9 mouse cellular contexts compared by ENCODE assay signal in genomic region chr5:134350660-134351059, GRCm38 (mm10). TPM values are rescaled to one million over a fixed set of nuclear protein-coding genes. Genes with fewer than 3 reads are reported as not detected.
DNase-seq lines count a peak whose midpoint lies in the region; ATAC-seq and TF ChIP-seq lines count a peak whose summit lies in the region.
"Had no signal": no experiment of that assay in that cellular context is flagged by ENCODE, and none has a peak within 500 bp of the region (broad histone marks: within the 10 kb centered on the region; RNA-seq: fewer than 3 reads in every experiment).

No protein-coding gene starts in this region.

- no peaks in the 10 kb centered on the region for H3K79me2 ChIP-seq in CH12.LX (replicated peaks; ENCODE audit: control insufficient read depth, extremely low read depth, insufficient read depth, poor library complexity, severe bottlenecking)

- peak; percentile 70 for ATAC-seq in embryonic facial prominence, embryonic 12.5 days (ENCODE audit: insufficient number of reproducible peaks, insufficient read depth, low FRiP score, low TSS enrichment)
- ATAC-seq in liver, postnatal 0 days: peak; percentile 95
- ATAC-seq in neural tube, embryonic 11.5 days (ENCODE audit: insufficient read depth, low FRiP score, low TSS enrichment): no peak

- H3K9me3 ChIP-seq in CH12.LX (replicated peaks; ENCODE audit: low read length): no peaks in the 10 kb centered on the region
- H3K9me3 ChIP-seq in embryonic facial prominence, embryonic 12.5 days: no peaks in the 10 kb centered on the region
- no peaks in the 10 kb centered on the region for H3K9me3 ChIP-seq in liver, postnatal 0 days (ENCODE audit: low read length)
- no peaks in the 10 kb centered on the region for H3K9me3 ChIP-seq in neural tube, embryonic 11.5 days (ENCODE audit: control insufficient read depth, low read length)

- TF ChIP-seq POLR2A in CH12.LX (IDR thresholded peaks at IDR 0.05; ENCODE audit: low read depth, low read length): no peak
- TF ChIP-seq POLR2A in kidney, adult 2 months (IDR thresholded peaks at IDR 0.05; ENCODE audit: low read depth, low read length): no peak

- no peak for TF ChIP-seq CTCF in CH12.LX (conservative IDR thresholded peaks at IDR 0.05 in 1 of 2, IDR thresholded peaks at IDR 0.05 in 1 of 2; ENCODE audit: low read depth in 2 of 2, low read length in 2 of 2)
- no peak for TF ChIP-seq CTCF in kidney, adult 2 months (conservative IDR thresholded peaks at IDR 0.05; ENCODE audit: insufficient read depth, insufficient read length, low read depth, low read length)
- TF ChIP-seq CTCF in liver, postnatal 0 days (IDR thresholded peaks at IDR 0.05; ENCODE audit: low read depth): no peak

- no peak overlapping the region for H3K27ac ChIP-seq in CH12.LX (ENCODE audit: insufficient read depth, low read depth)
- 0 out of 2 replicates have a peak overlapping the region, but pooled peaks have one; percentile 1 for H3K27ac ChIP-seq in embryonic facial prominence, embryonic 12.5 days
- H3K27ac ChIP-seq in kidney, adult 2 months (ENCODE audit: insufficient read depth, low read depth, low read length): no peak overlapping the region
- no peak overlapping the region for H3K27ac ChIP-seq in liver, postnatal 0 days (ENCODE audit: low read depth)
- H3K27ac ChIP-seq in neural tube, embryonic 11.5 days (ENCODE audit: low read depth, low read length): no peak overlapping the region
- H3K27ac ChIP-seq: macrophage had no signal

- no peak overlapping the region for H3K9ac ChIP-seq in CH12.LX (ENCODE audit: insufficient read depth, low read depth)
- no peak overlapping the region for H3K9ac ChIP-seq in embryonic facial prominence, embryonic 12.5 days
- H3K9ac ChIP-seq in liver, postnatal 0 days (replicated peaks): no peak overlapping the region
- no peak overlapping the region for H3K9ac ChIP-seq in neural tube, embryonic 11.5 days (ENCODE audit: low read length)

- TF ChIP-seq RAD21 in CH12.LX (IDR thresholded peaks at IDR 0.05; ENCODE audit: low read depth, low read length): no peak

- H3K4me1 ChIP-seq in CH12.LX (ENCODE audit: control insufficient read depth in 1 of 2, insufficient read depth in 2 of 2): peaks cover 0 to 33% of the 10 kb centered on the region in 2 experiments; a peak in 2 of 4 replicates
- peaks cover 5% of the 10 kb centered on the region for H3K4me1 ChIP-seq in embryonic facial prominence, embryonic 12.5 days
- H3K4me1 ChIP-seq in kidney, adult 2 months (ENCODE audit: control insufficient read depth, insufficient read depth, low read length): no peaks in the 10 kb centered on the region
- peaks cover 12% of the 10 kb centered on the region for H3K4me1 ChIP-seq in liver, postnatal 0 days (ENCODE audit: insufficient read depth)
- no peaks in the 10 kb centered on the region for H3K4me1 ChIP-seq in neural tube, embryonic 11.5 days (ENCODE audit: control insufficient read depth, insufficient read depth, low read length)

- no peaks in the 10 kb centered on the region for H3K36me3 ChIP-seq in CH12.LX (replicated peaks in 1 of 2; ENCODE audit: control insufficient read depth in 1 of 2, insufficient read depth in 1 of 2, low read length in 1 of 2)
- no peaks in the 10 kb centered on the region for H3K36me3 ChIP-seq in embryonic facial prominence, embryonic 12.5 days
- H3K36me3 ChIP-seq in kidney, adult 2 months (ENCODE audit: control insufficient read depth, insufficient read depth, low read length): no peaks in the 10 kb centered on the region
- no peaks in the 10 kb centered on the region for H3K36me3 ChIP-seq in liver, postnatal 0 days (replicated peaks; ENCODE audit: insufficient read depth, low read length)
- no peaks in the 10 kb centered on the region for H3K36me3 ChIP-seq in neural tube, embryonic 11.5 days (ENCODE audit: control insufficient read depth, insufficient read depth, low read length)

- in situ Hi-C loops in CH12.LX (cut with MboI; ENCODE audit: low pct_ligation_motif_present, low pct_unique_long_range_greater_than_20kb, low sequenced_read_pairs): loop anchor here (25.0 kb wide), 1 partner anchor 262 kb away; the partner anchor contains the start of gene Lat2

- dilution Hi-C loops in CH12.LX (cut with MboI; ENCODE audit: extremely low pct_ligation_motif_present, extremely low pct_unique_long_range_greater_than_20kb, low sequenced_read_pairs): no loop called here

- no peak for TF ChIP-seq EP300 in CH12.LX (IDR thresholded peaks at IDR 0.05; ENCODE audit: low read length)
- TF ChIP-seq EP300 in liver, postnatal 0 days (IDR thresholded peaks at IDR 0.05; ENCODE audit: low read depth): no peak

- H3K27me3 ChIP-seq in CH12.LX (replicated peaks): no peaks in the 10 kb centered on the region
- no peaks in the 10 kb centered on the region for H3K27me3 ChIP-seq in embryonic facial prominence, embryonic 12.5 days
- H3K27me3 ChIP-seq in kidney, adult 2 months (replicated peaks; ENCODE audit: control insufficient read depth, insufficient read depth, low read length): no peaks in the 10 kb centered on the region
- no peaks in the 10 kb centered on the region for H3K27me3 ChIP-seq in liver, postnatal 0 days (ENCODE audit: insufficient read depth, low read length)
- no peaks in the 10 kb centered on the region for H3K27me3 ChIP-seq in neural tube, embryonic 11.5 days (ENCODE audit: control insufficient read depth, insufficient read depth, low read length)

- WGBS in embryonic facial prominence, embryonic 12.5 days: 14% methylated on average over 10 of the region's 10 CpGs
- WGBS in kidney, adult 2 months: 11% methylated on average over 10 of the region's 10 CpGs
- 16% methylated on average over 10 of the region's 10 CpGs for WGBS in liver, postnatal 0 days (ENCODE audit: insufficient replicate concordance)
- WGBS in neural tube, embryonic 11.5 days: 15% methylated on average over 10 of the region's 10 CpGs

- H3K4me3 ChIP-seq in CH12.LX (replicated peaks in 1 of 3; ENCODE audit: low read depth in 2 of 3, low read length in 2 of 3, poor library complexity in 1 of 3): no peak overlapping the region
- no peak overlapping the region for H3K4me3 ChIP-seq in embryonic facial prominence, embryonic 12.5 days
- no peak overlapping the region for H3K4me3 ChIP-seq in kidney, adult 2 months (ENCODE audit: insufficient read depth, low read depth, low read length)
- H3K4me3 ChIP-seq in liver, postnatal 0 days (ENCODE audit: low read depth, low read length): no peak overlapping the region
- no peak overlapping the region for H3K4me3 ChIP-seq in neural tube, embryonic 11.5 days (ENCODE audit: low read depth, low read length)

- peak overlapping the region; percentile 3 for H3K4me2 ChIP-seq in CH12.LX (ENCODE audit: insufficient read depth, low read depth, poor library complexity, severe bottlenecking)
- peak overlapping the region; percentile 25 for H3K4me2 ChIP-seq in embryonic facial prominence, embryonic 12.5 days (replicated peaks)
- peak overlapping the region; percentile 60 for H3K4me2 ChIP-seq in liver, postnatal 0 days (ENCODE audit: low read depth, low read length)
- no peak overlapping the region; the same call in 1 of the 2 replicates for H3K4me2 ChIP-seq in neural tube, embryonic 11.5 days (ENCODE audit: low read depth)

- DNase-seq in CH12.LX (ENCODE audit: extremely low read depth): peak; percentile 81
- DNase-seq in adipocyte (ENCODE audit: low spot score): peak; percentile 66
- DNase-seq in heart, adult 9 months (ENCODE audit: low spot score in 2 of 2): peak; percentile 36 to 48
- DNase-seq in kidney, adult 2 months: peak; percentile 74
- DNase-seq in liver, postnatal 0 days: peak; percentile 79
- peak; percentile 49 for DNase-seq in neural tube, embryonic 11.5 days (ENCODE audit: low spot score)
- DNase-seq in thymus, postnatal 14 days: peak; percentile 80

TF ChIP-seq in CH12.LX, 34 proteins besides CTCF, POLR2A, EP300 and RAD21:
- TF ChIP-seq ETS1 (conservative IDR thresholded peaks at IDR 0.05; ENCODE audit: low read depth, low read length) (no peak), NRF1 (IDR thresholded peaks at IDR 0.05; ENCODE audit: low read depth, low read length) (no peak), GABPA (IDR thresholded peaks at IDR 0.05; ENCODE audit: insufficient replicate concordance, low read depth, low read length) (no peak), MAFK (IDR thresholded peaks at IDR 0.05; ENCODE audit: insufficient replicate concordance, low read length) (no peak), MXI1 (IDR thresholded peaks at IDR 0.05; ENCODE audit: low read depth, low read length) (no peak)

RNA-seq across cellular contexts. Expression of gene Gtf2i, which starts 36.1 kb away (rescaled TPM):
- total RNA-seq in CH12.LX (2012; rRNA removed) (36.2 and 42.2 TPM in 2 replicates), CH12.LX (2014; rRNA removed) (24.5 and 28.4 TPM in 2 replicates)
- polyA plus RNA-seq in CH12.LX (2012; ENCODE audit: insufficient read length, low read depth): 58.9 and 60.9 TPM in 2 replicates
- polyA plus RNA-seq in embryonic facial prominence, embryonic 12.5 days (2016; fragmentation: Nextera tagmentation; extraction: Ambion mirVana): 227 and 232 TPM in 2 replicates
- polyA plus RNA-seq in kidney, adult 2 months (2012; rRNA removed): 86.4 and 103 TPM in 2 replicates
- polyA plus RNA-seq in liver, postnatal 0 days (2015; fragmentation: Nextera tagmentation; extraction: Ambion mirVana): 29.8 and 34.7 TPM in 2 replicates
- 193 and 196 TPM in 2 replicates for polyA plus RNA-seq in neural tube, embryonic 11.5 days (2014; fragmentation: Nextera tagmentation; extraction: Ambion mirVana)
